Mouse (Mus musculus) midbrain, embryonic 16.5 days (tissue): ENCODE measurements around the gene Cabin1. TPM values are rescaled to one million over a fixed set of nuclear protein-coding genes. Genes with fewer than 3 reads are reported as not detected.
A peak's percentile ranks its signal among the peaks of the same experiment; 100 is the strongest.

Experiments used
- ATAC-seq: fragments of 200-750 bp; cut with Nextera tagmentation; 2 replicates; pipeline ENCODE4 v1.8.0; 2017; ENCODE audit warnings: moderate TSS enrichment
- H3K27ac ChIP-seq: fragments of 300-500 bp; sonication (generic); 2 replicates; pipeline ENCODE4 v1.5.1; 2014; ENCODE audit warnings: mild to moderate bottlenecking, low read length, mixed read lengths
- H3K27me3 ChIP-seq: fragments of 300-500 bp; sonication (generic); 2 replicates; pipeline ENCODE4 v1.6.1; 2014; ENCODE audit warnings: low read depth, low read length, mixed read lengths; ENCODE audit not compliant: control insufficient read depth, insufficient read depth
- H3K36me3 ChIP-seq: fragments of 300-500 bp; sonication (generic); 2 replicates; pipeline ENCODE4 v1.6.1; 2014; ENCODE audit warnings: mild to moderate bottlenecking, low read length, moderate library complexity, mixed read lengths; ENCODE audit not compliant: control insufficient read depth, insufficient read depth
- H3K4me1 ChIP-seq: fragments of 300-500 bp; sonication (generic); 2 replicates; pipeline ENCODE4 v1.6.1; 2014; ENCODE audit warnings: mild to moderate bottlenecking, low read length, mixed read lengths; ENCODE audit not compliant: control insufficient read depth, insufficient read depth
- H3K4me2 ChIP-seq: fragments of 300-500 bp; sonication (generic); 2 replicates; pipeline ENCODE4 v1.6.1; 2014; ENCODE audit warnings: mild to moderate bottlenecking, low read length, mixed read lengths
- H3K4me3 ChIP-seq: fragments of 300-500 bp; sonication (generic); 2 replicates; pipeline ENCODE4 v1.5.1; 2014; ENCODE audit warnings: low read depth, mild to moderate bottlenecking, low read length, moderate library complexity, mixed read lengths
- H3K9ac ChIP-seq: fragments of 300-500 bp; sonication (generic); 2 replicates; pipeline ENCODE4 v1.6.1; 2014; ENCODE audit warnings: low read depth, low read length, mixed read lengths
- H3K9me3 ChIP-seq: fragments of 300-500 bp; sonication (generic); replicated peaks from 2 replicates; pipeline ENCODE4 v1.6.1; 2014; ENCODE audit warnings: mild to moderate bottlenecking, low read length, mixed read lengths; ENCODE audit not compliant: control insufficient read depth, poor library complexity, severe bottlenecking
- WGBS: fragments of 180-500 bp; shearing (Covaris S2); extraction: QIAGEN DNeasy Blood & Tissue Kit; methylation state at CpG from one replicate; pipeline ENCODE4 v1.1.7; 2014; 5-methylcytosine and 5-hydroxymethylcytosine counted together
- polyA plus RNA-seq: library from polyadenylated mRNA; unstranded; fragments of >200 nt; fragmentation: Nextera tagmentation; extraction: Ambion mirVana; gene quantifications from 2 replicates; pipeline ENCODE4 v1.2.1, GENCODE M21; 2015

The Cabin1 gene
- polyA plus RNA-seq, 1 experiment from 2014 or later: 32.7 TPM

DNA sequence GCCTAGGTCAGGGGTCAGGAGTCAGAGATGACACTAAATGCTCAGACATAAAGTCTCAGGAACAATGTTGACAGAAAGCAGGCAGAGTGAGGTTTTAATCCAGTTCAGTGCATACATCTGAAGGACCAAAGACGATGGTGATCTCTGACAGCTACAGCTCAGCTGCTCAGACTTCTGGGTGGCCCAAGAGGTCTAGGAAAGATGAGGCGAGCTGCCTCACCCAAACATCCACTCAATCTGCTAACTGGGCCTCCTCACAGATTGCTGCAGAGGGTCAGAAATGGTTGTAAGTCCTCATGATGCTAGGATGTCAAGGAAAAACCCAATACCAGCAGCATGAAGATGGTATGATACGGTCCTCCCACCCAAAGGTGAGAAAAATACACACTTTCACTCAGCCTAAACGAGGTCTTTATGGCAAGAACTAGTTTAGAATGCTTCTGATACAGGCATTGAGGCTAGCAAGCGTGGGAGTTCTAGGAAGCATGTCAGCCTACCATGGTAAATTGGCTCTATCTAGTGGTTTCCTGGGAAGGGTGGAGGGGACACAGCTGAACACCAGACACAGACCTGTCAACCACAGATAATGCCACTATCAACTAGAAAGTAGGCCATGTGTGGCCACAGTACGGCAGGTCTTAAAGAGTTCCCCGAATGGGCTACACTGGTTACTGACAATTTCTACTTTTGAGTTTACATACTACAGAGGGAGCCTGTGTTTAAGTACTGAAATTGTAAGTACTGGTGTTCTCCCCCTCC lies 67.4 kb downstream of the Cabin1 start:
- H3K27ac ChIP-seq: no peak overlapping the region
- no peak overlapping the region for H3K9ac ChIP-seq
- H3K4me2 ChIP-seq: no peak overlapping the region
- H3K36me3 ChIP-seq: peaks cover 4% of the 10 kb centered on the region; the same call in 1 of the 2 replicates
- no peaks in the 10 kb centered on the region for H3K9me3 ChIP-seq
- H3K4me1 ChIP-seq: no peaks in the 10 kb centered on the region
- 90% methylated on average over 7 of the region's 7 CpGs for WGBS
- no peaks in the 10 kb centered on the region for H3K27me3 ChIP-seq
- no peak overlapping the region for H3K4me3 ChIP-seq
- ATAC-seq: no peak

DNA sequence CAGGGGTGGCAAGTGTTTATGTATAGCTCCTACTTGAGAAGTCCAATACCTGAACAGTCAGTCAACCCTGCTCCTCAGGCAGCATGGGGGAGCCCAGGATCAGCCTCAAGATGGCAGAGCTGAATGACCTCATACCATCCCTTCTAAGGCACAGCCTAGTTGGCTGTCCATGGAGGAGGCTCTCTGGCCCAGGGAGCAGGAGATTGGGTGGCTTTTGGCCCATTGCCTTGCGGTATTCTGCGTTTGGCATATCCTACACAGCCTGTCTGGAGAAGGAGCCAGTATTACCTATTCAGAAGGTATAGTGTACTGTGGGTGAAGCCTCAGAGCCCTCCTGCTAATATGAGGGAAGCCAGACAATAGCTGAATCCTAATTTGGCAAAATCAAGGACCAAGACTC lies 68.6 kb downstream of the Cabin1 start:
- WGBS: 95% methylated on average over 2 of the region's 2 CpGs
- Histone ChIP-seq H3K4me3 (no peak overlapping the region), H3K27me3 (no peaks in the 10 kb centered on the region), H3K36me3 (peaks cover 4% of the 10 kb centered on the region; the same call in 1 of the 2 replicates), H3K27ac (no peak overlapping the region), H3K9ac (no peak overlapping the region), H3K4me2 (no peak overlapping the region), H3K4me1 (no peaks in the 10 kb centered on the region), H3K9me3 (no peaks in the 10 kb centered on the region)
- ATAC-seq: no peak

DNA sequence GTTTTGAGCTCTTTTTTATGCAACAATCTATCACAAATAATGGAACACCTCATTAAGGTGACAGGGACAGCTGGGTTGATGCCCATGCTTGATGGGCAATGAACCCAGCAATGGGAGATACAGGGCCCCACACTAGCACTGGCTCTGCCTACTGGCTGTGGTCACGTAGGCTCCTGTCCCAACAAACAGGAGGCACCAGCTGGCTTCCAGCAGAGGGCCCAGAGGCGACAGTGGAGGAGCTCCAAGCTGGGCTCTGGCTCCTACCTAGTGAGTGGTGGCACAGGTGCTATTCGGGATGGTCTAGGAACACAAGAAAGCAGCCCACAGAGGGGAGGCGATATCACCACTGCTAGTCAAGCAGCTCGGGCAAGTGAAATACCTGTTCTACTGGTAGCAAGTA lies 69.1 kb downstream of the Cabin1 start:
- Histone ChIP-seq H3K36me3 (peaks cover 4% of the 10 kb centered on the region; the same call in 1 of the 2 replicates), H3K4me1 (no peaks in the 10 kb centered on the region), H3K27me3 (no peaks in the 10 kb centered on the region), H3K9ac (no peak overlapping the region), H3K27ac (no peak overlapping the region), H3K4me2 (no peak overlapping the region), H3K4me3 (no peak overlapping the region), H3K9me3 (no peaks in the 10 kb centered on the region)
- WGBS: 92% methylated on average over 5 of the region's 5 CpGs
- ATAC-seq: no peak

DNA sequence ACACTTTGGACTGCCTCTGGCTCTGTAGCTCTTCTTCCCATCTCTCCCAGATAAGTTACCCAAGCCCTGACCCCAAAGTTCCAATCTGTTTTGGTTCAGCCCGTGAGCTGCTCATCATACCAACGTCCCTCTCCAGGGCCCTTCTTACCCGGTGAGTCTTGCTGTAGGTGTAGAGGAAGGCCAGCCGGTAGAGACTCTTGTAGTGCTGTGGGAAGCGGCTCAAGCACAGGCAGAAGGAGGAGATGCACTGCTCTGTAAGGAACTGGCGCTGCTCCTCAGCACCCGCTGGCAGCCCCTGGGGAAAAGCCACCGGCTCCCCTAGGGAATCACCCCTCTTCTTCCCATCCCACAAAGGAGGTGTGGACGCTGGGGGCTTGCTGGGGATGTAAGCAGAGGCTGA lies 69.6 kb downstream of the Cabin1 start:
- Histone ChIP-seq H3K27ac (no peak overlapping the region), H3K4me1 (no peaks in the 10 kb centered on the region), H3K27me3 (no peaks in the 10 kb centered on the region), H3K9me3 (no peaks in the 10 kb centered on the region), H3K9ac (no peak overlapping the region), H3K36me3 (peaks cover 4% of the 10 kb centered on the region; the same call in 1 of the 2 replicates), H3K4me2 (no peak overlapping the region), H3K4me3 (no peak overlapping the region)
- ATAC-seq: no peak
- 95% methylated on average over 9 of the region's 9 CpGs for WGBS

DNA sequence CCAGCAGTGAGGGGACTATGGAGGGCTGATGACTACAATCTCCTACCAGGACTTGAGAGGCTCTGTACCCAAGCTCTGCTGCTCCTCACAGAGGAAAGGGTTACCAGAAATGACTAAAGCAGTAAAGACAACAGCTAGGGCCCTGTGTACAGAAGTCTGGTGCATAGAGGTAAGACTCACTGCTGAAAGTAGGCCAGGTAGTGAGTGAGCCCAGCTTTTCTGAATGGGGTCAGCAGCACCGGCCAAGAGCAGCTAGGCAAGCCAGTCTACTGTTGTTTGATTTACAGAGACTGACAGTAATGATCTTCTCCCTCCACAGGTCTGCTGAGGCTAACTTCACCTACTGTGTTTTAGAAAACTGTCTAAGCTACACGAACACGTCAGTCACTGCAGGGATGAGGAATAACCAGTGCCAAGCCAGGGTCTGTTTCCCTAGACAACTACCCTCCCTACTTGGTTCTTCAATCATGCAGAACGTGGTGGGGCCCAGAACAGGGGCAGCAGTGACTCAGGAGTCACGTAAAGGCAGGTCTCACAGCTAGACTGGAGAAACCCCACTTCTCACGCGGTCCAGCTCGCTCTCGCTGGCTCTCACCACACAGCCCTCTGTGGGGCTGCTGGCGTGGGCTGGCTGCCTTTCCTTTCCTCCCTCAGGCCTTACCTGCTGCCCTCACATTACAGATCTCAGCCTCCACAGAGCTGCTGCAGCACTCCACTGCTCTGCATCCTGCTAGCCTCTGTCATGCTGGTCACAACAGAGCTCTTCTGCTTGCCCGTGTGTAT lies 70.5 kb downstream of the Cabin1 start:
- no peak overlapping the region for H3K4me2 ChIP-seq
- 78% methylated on average over 11 of the region's 11 CpGs for WGBS
- no peak overlapping the region for H3K27ac ChIP-seq
- H3K36me3 ChIP-seq: peaks cover 6% of the 10 kb centered on the region; the same call in 1 of the 2 replicates
- no peak overlapping the region for H3K9ac ChIP-seq
- no peaks in the 10 kb centered on the region for H3K9me3 ChIP-seq
- no peak for ATAC-seq
- no peaks in the 10 kb centered on the region for H3K27me3 ChIP-seq
- H3K4me1 ChIP-seq: no peaks in the 10 kb centered on the region
- H3K4me3 ChIP-seq: no peak overlapping the region

DNA sequence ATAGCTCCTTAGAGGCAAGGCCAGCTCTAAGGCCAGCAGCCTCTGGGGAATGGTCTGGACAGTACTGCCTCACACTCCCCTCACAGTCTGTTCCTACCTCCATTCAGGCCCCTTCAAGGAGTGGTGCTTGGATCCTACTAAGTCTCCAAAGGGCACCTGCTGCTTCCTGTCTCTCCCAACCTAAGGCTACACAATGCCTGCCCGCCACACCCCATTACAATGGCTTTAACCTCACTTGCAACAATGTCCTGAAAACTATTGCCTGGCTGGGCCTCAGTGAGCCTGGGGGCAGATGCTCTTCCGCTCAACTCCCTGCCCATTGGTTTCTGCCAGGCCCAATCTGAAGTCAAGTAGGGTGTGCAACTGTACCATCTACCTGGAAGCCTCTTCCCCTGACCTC lies 75.5 kb downstream of the Cabin1 start:
- 91% methylated on average over 2 of the region's 2 CpGs for WGBS
- Histone ChIP-seq H3K27me3 (no peaks in the 10 kb centered on the region), H3K27ac (no peak overlapping the region), H3K4me3 (no peak overlapping the region), H3K4me2 (no peak overlapping the region), H3K9ac (no peak overlapping the region), H3K4me1 (peaks cover 17% of the 10 kb centered on the region), H3K36me3 (peaks cover 8% of the 10 kb centered on the region; the same call in 1 of the 2 replicates), H3K9me3 (no peaks in the 10 kb centered on the region)
- no peak for ATAC-seq

DNA sequence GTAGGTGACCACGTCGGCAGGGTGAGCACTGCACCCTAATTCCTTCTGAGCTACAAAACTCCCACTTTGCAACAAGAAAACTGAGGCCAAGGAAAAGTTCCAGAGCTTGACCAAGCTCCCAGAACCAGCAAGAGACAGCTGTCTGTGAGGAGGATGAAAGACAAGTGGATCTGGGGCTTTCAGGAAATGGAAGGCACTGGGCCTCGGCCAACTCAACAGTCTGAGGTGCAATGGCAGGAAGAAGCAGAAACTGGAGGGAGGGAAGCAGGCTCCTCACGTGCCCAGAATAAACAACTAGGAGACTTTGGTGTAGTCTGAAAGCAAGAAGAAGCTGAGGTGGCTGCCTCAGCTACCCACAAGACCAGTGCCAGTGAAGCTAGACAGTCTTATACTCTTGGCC lies 77.4 kb downstream of the Cabin1 start:
- H3K4me1 ChIP-seq: peaks cover 20% of the 10 kb centered on the region
- H3K4me2 ChIP-seq: no peak overlapping the region
- H3K9ac ChIP-seq: no peak overlapping the region
- no peak for ATAC-seq
- H3K27ac ChIP-seq: no peak overlapping the region
- H3K4me3 ChIP-seq: no peak overlapping the region
- H3K9me3 ChIP-seq: no peaks in the 10 kb centered on the region
- peaks cover 10% of the 10 kb centered on the region for H3K36me3 ChIP-seq
- H3K27me3 ChIP-seq: no peaks in the 10 kb centered on the region
- 78% methylated on average over 4 of the region's 4 CpGs for WGBS

DNA sequence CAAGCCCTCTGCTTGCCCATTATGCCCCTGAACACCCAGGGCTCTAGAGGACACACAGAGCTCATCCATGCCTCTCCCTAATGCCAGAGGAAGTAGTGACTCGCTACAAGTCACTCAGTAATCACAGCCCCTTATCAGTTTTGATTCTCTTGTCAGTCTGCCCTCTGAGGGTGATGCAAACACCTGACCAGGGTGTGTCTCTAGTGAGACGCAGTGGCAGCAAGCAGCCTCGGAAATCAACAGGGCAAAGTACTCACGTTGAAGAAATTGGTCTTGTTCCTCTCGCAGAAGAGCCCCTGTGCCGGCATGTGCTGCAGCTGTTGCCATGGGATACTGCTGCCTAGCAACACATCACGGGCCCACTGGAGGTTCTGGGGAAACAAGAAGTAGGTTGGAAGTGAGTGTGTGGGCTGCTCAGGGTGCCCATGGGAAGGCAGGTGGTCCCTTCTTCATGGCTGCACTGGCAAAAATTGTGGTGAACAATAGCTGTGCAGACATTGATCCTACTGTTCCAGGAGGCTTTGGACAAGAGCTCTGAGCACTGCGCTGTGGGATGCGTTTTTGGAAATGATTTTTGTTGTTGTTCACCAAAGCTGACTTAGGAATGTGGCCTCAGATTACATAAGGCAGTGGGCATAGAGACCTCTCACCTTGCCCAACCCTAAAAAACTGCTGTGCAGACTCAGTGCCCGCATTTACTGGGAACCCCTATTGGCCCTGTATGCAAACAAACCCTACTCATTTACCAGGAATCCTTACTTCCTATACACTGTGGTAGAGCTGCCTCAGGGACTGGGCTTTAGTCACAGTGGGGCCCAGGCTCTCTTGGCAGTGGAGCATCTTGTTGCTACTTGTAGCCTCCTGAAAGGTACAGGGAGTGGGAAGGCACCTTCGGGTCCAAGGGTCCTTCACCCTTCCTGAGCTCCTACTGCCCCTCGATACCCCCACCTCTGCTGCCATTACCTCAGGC lies 79.8 kb downstream of the Cabin1 start:
- H3K9me3 ChIP-seq: no peaks in the 10 kb centered on the region
- H3K9ac ChIP-seq: peak overlapping the region; percentile 4; the same call in 1 of the 2 replicates
- H3K4me3 ChIP-seq: no peak overlapping the region
- peaks cover 20% of the 10 kb centered on the region for H3K4me1 ChIP-seq
- H3K27ac ChIP-seq: peak overlapping the region; percentile 80
- whole genome bisulfite sequencing: 36% methylated on average over 12 of the region's 12 CpGs
- peak; percentile 95 for ATAC-seq
- H3K27me3 ChIP-seq: no peaks in the 10 kb centered on the region
- H3K36me3 ChIP-seq: peaks cover 7% of the 10 kb centered on the region
- H3K4me2 ChIP-seq: peak overlapping the region; percentile 1; the same call in 1 of the 2 replicates
